In genomic region chr11:115974309-115975082, GRCm38 (mm10) we compare ENCODE assay signal across 8 mouse cellular contexts. TPM values are rescaled to one million over a fixed set of nuclear protein-coding genes. Genes with fewer than 3 reads are reported as not detected.
DNase-seq lines count a peak whose midpoint lies in the region; ATAC-seq and TF ChIP-seq lines count a peak whose summit lies in the region.

TSS of gene Itgb4 (plus strand) at chr11:115974709.

- H3K9me3 ChIP-seq in heart, postnatal 0 days (replicated peaks; ENCODE audit: control insufficient read depth, low read length): no peaks in the 10 kb centered on the region
- H3K9me3 ChIP-seq in stomach, postnatal 0 days (ENCODE audit: control insufficient read depth, low read length): no peaks in the 10 kb centered on the region

- no peak for TF ChIP-seq EP300 in heart, postnatal 0 days (IDR thresholded peaks at IDR 0.05; ENCODE audit: low read depth)
- no peak for TF ChIP-seq EP300 in stomach, postnatal 0 days (optimal IDR thresholded peaks at IDR 0.05)

- ATAC-seq in heart, postnatal 0 days (ENCODE audit: insufficient read depth, low read depth): peak; percentile 51; the same call in 1 of the 2 replicates
- ATAC-seq in megakaryocyte, adult 5-6 weeks (ENCODE audit: poor library complexity, severe bottlenecking): peak; percentile 35; the same call in 1 of the 2 replicates
- peak; percentile 86 for ATAC-seq in stomach, postnatal 0 days (ENCODE audit: low FRiP score, low TSS enrichment)

- peak within 1 kb of the TSS; percentile 74 for H3K27ac ChIP-seq in gastrocnemius, adult 2 months
- H3K27ac ChIP-seq in heart, postnatal 0 days (ENCODE audit: low read depth): no peak within 1 kb of the TSS
- peak within 1 kb of the TSS; percentile 89 for H3K27ac ChIP-seq in stomach, postnatal 0 days (replicated peaks)

- H3K27me3 ChIP-seq in heart, postnatal 0 days (ENCODE audit: control insufficient read depth, insufficient read depth, low read length): peaks cover 41% of the 10 kb centered on the region
- H3K27me3 ChIP-seq in stomach, postnatal 0 days (ENCODE audit: control insufficient read depth, insufficient read depth, low read length): no peaks in the 10 kb centered on the region

- H3K4me2 ChIP-seq in heart, postnatal 0 days (ENCODE audit: low read depth, low read length): peak within 1 kb of the TSS; percentile 81
- H3K4me2 ChIP-seq in stomach, postnatal 0 days (replicated peaks; ENCODE audit: low read depth): peak within 1 kb of the TSS; percentile 72

- WGBS in heart, postnatal 0 days: 16% methylated on average over 33 of the region's 58 CpGs
- WGBS in stomach, postnatal 0 days: 11% methylated on average over 41 of the region's 58 CpGs

- peak within 1 kb of the TSS; percentile 69 for H3K4me3 ChIP-seq in gastrocnemius, adult 2 months
- H3K4me3 ChIP-seq in heart, postnatal 0 days (ENCODE audit: low read depth, low read length): peak within 1 kb of the TSS; percentile 51
- H3K4me3 ChIP-seq in stomach, postnatal 0 days (ENCODE audit: low read depth, low read length): peak within 1 kb of the TSS; percentile 55

- DNase-seq in gastrocnemius, adult 2 months: no peak
- no peak for DNase-seq in gastrocnemius, adult 18-20 months (ENCODE audit: low spot score)
- peak; percentile 15 for DNase-seq in adrenal gland, postnatal 25 days
- no peak for DNase-seq in heart, postnatal 0 days (ENCODE audit: low spot score)
- peak; percentile 68 to 83 for DNase-seq in kidney, postnatal 25 days
- peak; percentile 90 for DNase-seq in stomach, postnatal 0 days (ENCODE audit: low spot score)
- no peak for DNase-seq in adipocyte (ENCODE audit: low spot score)

- H3K4me1 ChIP-seq in heart, postnatal 0 days (ENCODE audit: control insufficient read depth, insufficient read depth): peaks cover 9% of the 10 kb centered on the region
- 0 out of 2 replicates have a peak, but pooled peaks cover 5% of the 10 kb centered on the region for H3K4me1 ChIP-seq in stomach, postnatal 0 days (replicated peaks; ENCODE audit: control insufficient read depth, insufficient read depth)

- intact Hi-C loops in gastrocnemius, adult 2 months (cut with DNase I): no loop called here

- TF ChIP-seq CTCF in gastrocnemius, adult 2 months (IDR thresholded peaks at IDR 0.05): no peak
- no peak for TF ChIP-seq CTCF in heart, postnatal 0 days (IDR thresholded peaks at IDR 0.05; ENCODE audit: low read depth)
- peak; percentile 53 for TF ChIP-seq CTCF in stomach, postnatal 0 days (IDR thresholded peaks at IDR 0.05; ENCODE audit: low read depth)

- no peaks in the 10 kb centered on the region for H3K36me3 ChIP-seq in heart, postnatal 0 days (replicated peaks; ENCODE audit: control insufficient read depth, insufficient read depth, low read length)
- no peaks in the 10 kb centered on the region for H3K36me3 ChIP-seq in stomach, postnatal 0 days (ENCODE audit: control insufficient read depth, insufficient read depth, low read length)

- H3K9ac ChIP-seq in heart, postnatal 0 days (replicated peaks; ENCODE audit: low read depth, low read length): 0 out of 2 replicates have a peak within 1 kb of the TSS, but pooled peaks have one; percentile 17
- H3K9ac ChIP-seq in stomach, postnatal 0 days (ENCODE audit: low read length): peak within 1 kb of the TSS; percentile 76

RNA-seq across cellular contexts. Expression of gene Itgb4, which starts in this region (rescaled TPM):
- 1 to 10 TPM; 4.2 to 4.5 TPM for total RNA-seq in gastrocnemius, adult 2 months (2021)
- total RNA-seq in gastrocnemius, adult 18-20 months (2021): 1 to 10 TPM; 3.5 to 5.3 TPM
- total RNA-seq in adrenal gland, postnatal 25 days (2021): 2.0 and 4.1 TPM in 2 replicates
- 1.1 and 1.5 TPM in 2 replicates for total RNA-seq in heart, postnatal 0 days (2014; rRNA removed; ENCODE audit: low replicate concordance)
- polyA plus RNA-seq in heart, postnatal 0 days (2015; fragmentation: Nextera tagmentation; extraction: Ambion mirVana): 0.85 and 1.1 TPM in 2 replicates
- total RNA-seq in megakaryocyte, adult 5-6 weeks (2015): 0.09 TPM in 1 of 2 replicates, not detected in the other
- not detected in 2 replicates for total RNA-seq in megakaryocyte, adult 5-6 weeks (2017)
- polyA plus RNA-seq in stomach, postnatal 0 days (2015; fragmentation: Nextera tagmentation; extraction: Ambion mirVana): 12.7 and 14.6 TPM in 2 replicates

Comparison
In these comparisons a context has a peak if more than half of its experiments do, and no peak if none do; other contexts are left out.
1. Peak in ATAC-seq in megakaryocyte, adult 5-6 weeks; RNA of the gene not detected or under 1 TPM.
2. DNase-seq: peak in adrenal gland, postnatal 25 days (single experiment), kidney, postnatal 25 days (2 of 2) and stomach, postnatal 0 days (single experiment); none in gastrocnemius, adult 2 months (single experiment), gastrocnemius, adult 18-20 months (single experiment), heart, postnatal 0 days (single experiment) and adipocyte (single experiment).
3. ATAC-seq: peak in every context shown above with its lines; median percentile 86 in stomach, postnatal 0 days; 51 in heart, postnatal 0 days; 35 in megakaryocyte, adult 5-6 weeks.
4. Peak in every context shown above with its lines, with median percentiles within 50 percentile points of each other: H3K4me3 ChIP-seq.